Mouse (Mus musculus) stomach, embryonic 15.5 days (tissue): ENCODE measurements around the gene 4930595D18Rik. TPM values are rescaled to one million over a fixed set of nuclear protein-coding genes. Genes with fewer than 3 reads are reported as not detected.

Source experiments
- ATAC-seq: fragments of 200-750 bp; cut with Nextera tagmentation; 2 replicates; pipeline ENCODE4 v1.8.0; 2017; ENCODE audit warnings: low read depth, moderate number of reproducible peaks, moderate TSS enrichment; ENCODE audit not compliant: insufficient read depth, low FRiP score
- H3K27ac ChIP-seq: fragments of 300-500 bp; sonication (generic); 2 replicates; pipeline ENCODE4 v1.5.1; 2015; ENCODE audit warnings: mild to moderate bottlenecking, inconsistent platforms
- H3K27me3 ChIP-seq: fragments of 300-500 bp; sonication (generic); replicated peaks from 2 replicates; pipeline ENCODE4 v1.6.1; 2015; ENCODE audit warnings: inconsistent platforms
- H3K36me3 ChIP-seq: fragments of 300-500 bp; sonication (generic); 2 replicates; pipeline ENCODE4 v1.6.1; 2015; ENCODE audit warnings: inconsistent platforms
- H3K4me1 ChIP-seq: fragments of 300-500 bp; sonication (generic); 2 replicates; pipeline ENCODE4 v1.6.1; 2015; ENCODE audit warnings: inconsistent platforms
- H3K4me2 ChIP-seq: fragments of 300-500 bp; sonication (generic); 2 replicates; pipeline ENCODE4 v1.6.1; 2015; ENCODE audit warnings: mild to moderate bottlenecking, inconsistent platforms
- H3K4me3 ChIP-seq: fragments of 300-500 bp; sonication (generic); replicated peaks from 2 replicates; pipeline ENCODE4 v1.5.1; 2015; ENCODE audit warnings: inconsistent platforms
- H3K9ac ChIP-seq: fragments of 300-500 bp; sonication (generic); 2 replicates; pipeline ENCODE4 v1.6.1; 2015; ENCODE audit warnings: inconsistent platforms
- H3K9me3 ChIP-seq: fragments of 300-500 bp; sonication (generic); 2 replicates; pipeline ENCODE4 v1.6.1; 2016; ENCODE audit warnings: inconsistent platforms
- WGBS: fragments of 180-500 bp; shearing (Covaris S2); methylation state at CpG from one replicate; pipeline ENCODE4 v1.1.7; 2015; 5-methylcytosine and 5-hydroxymethylcytosine counted together
- polyA plus RNA-seq: library from polyadenylated mRNA; unstranded; fragments of >200 nt; fragmentation: Nextera tagmentation; extraction: Ambion mirVana; gene quantifications from 2 replicates; pipeline ENCODE4 v1.2.1, GENCODE M21; 2015

Gene 4930595D18Rik
- polyA plus RNA-seq, 1 experiment from 2014 or later: not detected

DNA sequence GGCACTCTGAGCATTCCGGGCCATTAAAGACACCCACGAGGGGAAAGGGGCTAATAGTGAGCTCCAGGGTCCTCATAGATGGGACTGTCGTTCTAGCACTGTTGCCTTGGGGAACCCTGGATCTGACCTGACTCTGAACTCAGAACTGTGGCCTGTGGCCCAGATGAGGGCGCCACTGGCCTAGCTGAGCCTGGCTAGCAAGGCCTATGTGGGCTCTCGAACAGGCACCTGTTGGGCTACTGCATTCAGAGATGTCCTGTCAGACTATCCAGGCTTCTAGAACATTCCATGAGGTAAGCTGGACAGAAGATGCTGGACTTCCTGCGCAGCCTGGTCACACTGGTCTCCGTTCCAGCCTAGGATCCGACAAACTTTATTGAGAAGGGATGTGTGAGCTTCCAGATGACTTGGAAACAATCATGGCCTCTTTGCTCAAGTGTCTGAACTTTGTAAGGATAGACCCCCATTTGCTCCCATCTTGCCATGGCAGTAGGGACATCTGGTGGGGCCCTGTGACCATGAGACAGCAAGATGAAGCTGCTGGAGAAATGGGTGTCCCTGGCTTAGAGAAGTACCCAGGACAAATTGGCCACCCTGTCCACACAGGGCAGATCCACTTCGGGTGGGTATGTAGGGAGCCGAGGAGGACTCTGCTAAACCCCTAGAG, 19.0 kb downstream of the 4930595D18Rik start:
- Histone ChIP-seq H3K4me1 (peaks cover 29% of the 10 kb centered on the region), H3K36me3 (no peaks in the 10 kb centered on the region), H3K9ac (no peak overlapping the region), H3K4me2 (peak overlapping the region; percentile 80), H3K27ac (peak overlapping the region; percentile 85), H3K27me3 (no peaks in the 10 kb centered on the region), H3K4me3 (peak overlapping the region; percentile 79; the same call in 1 of the 2 replicates), H3K9me3 (no peaks in the 10 kb centered on the region)
- no peak for ATAC-seq
- WGBS: 69% methylated on average over 10 of the region's 10 CpGs

DNA sequence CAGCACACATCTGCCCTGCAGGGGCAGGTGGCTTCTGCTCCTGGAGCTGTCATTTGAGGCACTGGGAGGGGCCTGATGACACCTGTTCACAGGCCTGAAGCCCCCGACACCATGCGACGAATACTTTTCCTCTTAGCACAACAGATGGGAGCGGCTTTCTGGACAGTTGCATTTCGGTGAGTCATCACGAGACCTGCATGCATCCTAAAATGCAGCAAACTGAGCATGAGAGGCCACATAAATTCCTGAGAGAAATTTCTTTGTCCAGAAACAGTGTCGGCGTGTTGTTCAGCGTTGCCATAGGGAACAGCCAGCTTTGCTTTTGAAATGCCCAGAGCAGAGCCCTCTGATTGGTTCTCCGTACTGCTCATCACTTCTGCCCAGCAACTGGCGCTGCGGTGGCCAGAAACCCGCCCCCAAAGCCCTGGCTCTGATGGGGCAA, 20.0 kb downstream of the 4930595D18Rik start:
- Histone ChIP-seq H3K27ac (peak overlapping the region; percentile 85; the same call in 1 of the 2 replicates), H3K4me1 (peaks cover 29% of the 10 kb centered on the region), H3K9me3 (no peaks in the 10 kb centered on the region), H3K4me2 (peak overlapping the region; percentile 50), H3K9ac (no peak overlapping the region), H3K27me3 (no peaks in the 10 kb centered on the region), H3K36me3 (no peaks in the 10 kb centered on the region), H3K4me3 (peak overlapping the region; percentile 34)
- ATAC-seq: peak; percentile 79
- WGBS: 4% methylated on average over 13 of the region's 13 CpGs

DNA sequence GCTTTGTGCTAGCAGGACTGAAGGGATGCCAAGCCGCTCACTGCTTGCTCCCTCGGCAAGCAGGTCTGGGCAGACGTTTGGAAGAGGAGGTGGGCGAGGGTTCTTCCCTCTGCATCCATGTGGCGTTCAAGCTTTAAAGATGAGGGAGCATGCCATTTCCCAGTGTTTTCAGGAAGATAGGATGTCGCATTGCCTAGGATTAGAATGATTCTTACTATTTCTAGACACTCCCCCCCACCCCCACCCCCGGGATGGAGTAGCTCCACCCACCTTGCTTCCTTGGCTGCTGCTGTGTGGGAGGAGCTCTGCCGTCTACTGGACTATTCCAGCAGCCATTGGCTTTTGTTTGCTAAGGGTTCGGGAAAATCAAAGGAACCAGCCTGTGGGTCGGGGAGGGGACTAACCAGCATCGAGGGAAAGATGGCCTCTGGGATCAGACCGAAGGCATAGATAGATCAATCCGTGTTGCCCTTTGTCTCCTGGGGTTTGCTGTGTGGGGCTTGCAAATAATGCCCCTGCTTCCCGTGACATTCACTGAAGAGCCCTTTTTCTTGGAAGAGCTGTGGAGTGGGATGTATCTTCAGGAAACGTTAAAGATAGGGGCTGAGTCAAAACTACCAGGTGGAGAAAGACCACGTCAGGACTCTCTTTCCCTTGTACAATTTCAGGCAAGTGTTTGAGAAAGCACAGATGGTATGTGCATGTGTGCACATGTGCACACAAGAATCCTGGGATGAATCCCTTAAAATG, 21.8 kb downstream of the 4930595D18Rik start:
- Histone ChIP-seq H3K4me1 (peaks cover 20% of the 10 kb centered on the region), H3K27ac (no peak overlapping the region; the same call in 1 of the 2 replicates), H3K36me3 (no peaks in the 10 kb centered on the region), H3K4me2 (peak overlapping the region; percentile 47), H3K27me3 (no peaks in the 10 kb centered on the region), H3K9ac (no peak overlapping the region), H3K9me3 (no peaks in the 10 kb centered on the region), H3K4me3 (peak overlapping the region; percentile 17; the same call in 1 of the 2 replicates)
- WGBS: 10% methylated on average over 16 of the region's 16 CpGs
- ATAC-seq: peak; percentile 23; the same call in 1 of the 2 replicates

DNA sequence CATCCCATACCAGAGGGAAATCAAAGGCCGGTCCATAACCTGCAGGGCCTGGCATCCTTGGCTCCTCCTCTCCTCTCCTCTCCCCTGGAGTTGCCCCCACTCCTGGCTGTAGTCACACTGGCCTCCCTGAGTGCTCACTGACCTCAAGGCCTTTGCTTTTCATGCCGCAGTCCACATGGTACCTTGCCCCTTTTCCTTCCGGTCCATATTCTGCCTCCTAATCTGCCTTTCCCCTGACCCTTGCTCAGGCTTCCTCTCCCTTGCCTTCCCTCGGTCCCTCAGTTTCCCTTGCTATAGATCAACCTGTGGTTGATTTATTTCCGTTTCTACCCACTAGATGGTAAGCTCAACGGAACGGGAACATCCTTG, 22.4 kb downstream of the 4930595D18Rik start:
- no peaks in the 10 kb centered on the region for H3K36me3 ChIP-seq
- H3K4me3 ChIP-seq: no peak overlapping the region
- peak overlapping the region; percentile 47 for H3K4me2 ChIP-seq
- no peak for ATAC-seq
- 30% methylated on average over 7 of the region's 7 CpGs for WGBS
- peaks cover 20% of the 10 kb centered on the region for H3K4me1 ChIP-seq
- H3K9me3 ChIP-seq: no peaks in the 10 kb centered on the region
- no peaks in the 10 kb centered on the region for H3K27me3 ChIP-seq
- no peak overlapping the region for H3K27ac ChIP-seq
- H3K9ac ChIP-seq: no peak overlapping the region

DNA sequence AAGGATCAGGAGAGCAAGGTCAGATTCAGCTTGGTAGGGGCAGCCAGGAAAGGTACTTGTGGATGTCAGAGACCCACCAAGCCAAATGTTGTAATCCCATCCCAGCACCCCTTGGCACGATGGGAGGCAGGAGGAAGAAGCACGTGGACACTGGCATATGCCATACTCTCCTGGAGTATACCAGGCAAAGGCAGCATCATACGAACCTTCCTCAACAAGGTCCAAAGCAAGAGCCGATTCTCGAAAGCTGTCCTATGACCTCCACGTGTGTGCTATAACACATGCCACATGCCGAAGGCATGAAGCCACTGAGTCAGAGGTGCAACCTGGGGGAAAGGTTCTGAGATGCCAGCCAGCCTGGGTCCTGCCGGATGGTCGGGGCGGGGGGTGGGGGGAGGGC, 23.4 kb downstream of the 4930595D18Rik start:
- Histone ChIP-seq H3K27me3 (no peaks in the 10 kb centered on the region), H3K4me1 (peaks cover 20% of the 10 kb centered on the region), H3K9ac (no peak overlapping the region), H3K4me2 (no peak overlapping the region), H3K36me3 (no peaks in the 10 kb centered on the region), H3K9me3 (no peaks in the 10 kb centered on the region), H3K4me3 (no peak overlapping the region), H3K27ac (no peak overlapping the region)
- ATAC-seq: no peak
- 91% methylated on average over 10 of the region's 10 CpGs for WGBS

DNA sequence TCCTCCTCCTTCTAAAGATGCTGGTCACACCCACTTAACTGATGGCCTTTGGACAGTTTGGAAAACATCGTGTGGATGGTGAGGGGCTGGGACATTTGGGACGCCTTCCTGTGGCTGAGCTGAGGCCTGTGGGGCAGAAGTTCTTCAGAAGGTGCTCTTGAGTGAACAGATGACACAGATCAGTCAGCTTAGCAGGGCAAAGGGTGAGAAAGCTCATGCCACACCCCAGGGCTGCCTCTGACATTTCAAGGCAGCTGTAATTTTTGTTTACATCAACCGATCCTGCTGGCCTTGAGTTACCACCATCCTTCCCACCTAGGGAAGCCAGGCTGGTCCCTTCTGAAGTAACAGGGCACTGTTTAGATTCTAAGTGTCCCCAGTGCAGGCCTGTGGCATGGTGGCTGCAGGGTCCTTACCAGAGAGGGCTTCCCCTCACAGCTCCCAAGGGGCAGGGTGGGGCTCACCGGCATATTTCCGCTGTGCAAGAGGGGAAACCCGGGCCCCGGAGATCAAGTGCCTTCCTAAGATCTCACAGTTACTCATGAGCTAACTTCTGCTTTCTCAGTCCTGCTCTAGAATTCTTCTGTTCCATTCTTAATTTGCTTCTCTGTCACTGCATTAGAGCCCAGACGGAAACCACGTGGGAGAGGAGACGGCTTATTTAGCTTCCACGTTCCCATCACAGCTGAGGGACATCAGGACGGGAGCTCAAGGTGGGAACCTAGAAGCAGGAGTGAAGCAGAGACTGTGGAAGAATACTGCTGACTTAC, 24.4 kb downstream of the 4930595D18Rik start:
- no peaks in the 10 kb centered on the region for H3K36me3 ChIP-seq
- H3K4me3 ChIP-seq: no peak overlapping the region
- no peaks in the 10 kb centered on the region for H3K9me3 ChIP-seq
- H3K27me3 ChIP-seq: no peaks in the 10 kb centered on the region
- WGBS: 37% methylated on average over 12 of the region's 12 CpGs
- H3K9ac ChIP-seq: no peak overlapping the region
- peaks cover 14% of the 10 kb centered on the region for H3K4me1 ChIP-seq
- ATAC-seq: no peak
- peak overlapping the region; percentile 40; the same call in 1 of the 2 replicates for H3K27ac ChIP-seq
- no peak overlapping the region for H3K4me2 ChIP-seq

DNA sequence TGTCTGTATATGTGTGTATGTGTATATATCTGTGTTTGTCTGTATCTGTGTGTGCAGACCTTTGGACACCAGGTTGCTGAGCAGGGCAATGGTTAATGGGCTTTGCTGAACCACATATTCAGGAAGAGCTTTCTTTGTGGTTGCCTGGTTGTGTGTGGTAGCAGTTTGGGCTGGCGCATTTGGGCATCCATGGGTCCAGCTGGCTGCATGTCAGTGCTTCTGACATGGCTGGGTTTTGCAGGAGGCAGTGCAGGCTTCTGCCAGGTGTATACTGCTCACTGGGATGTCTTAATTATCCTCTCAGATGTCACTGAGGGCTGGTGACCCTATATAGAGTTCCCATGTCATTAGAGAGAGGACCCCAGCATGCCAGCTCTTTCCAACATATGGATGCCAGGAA, 28.5 kb downstream of the 4930595D18Rik start:
- H3K4me1 ChIP-seq: no peaks in the 10 kb centered on the region
- H3K9ac ChIP-seq: no peak overlapping the region
- H3K27me3 ChIP-seq: no peaks in the 10 kb centered on the region
- no peaks in the 10 kb centered on the region for H3K9me3 ChIP-seq
- no peak overlapping the region for H3K4me2 ChIP-seq
- WGBS: 96% methylated on average over 1 of the region's 1 CpGs
- no peak for ATAC-seq
- H3K36me3 ChIP-seq: no peaks in the 10 kb centered on the region
- no peak overlapping the region for H3K27ac ChIP-seq
- H3K4me3 ChIP-seq: no peak overlapping the region

DNA sequence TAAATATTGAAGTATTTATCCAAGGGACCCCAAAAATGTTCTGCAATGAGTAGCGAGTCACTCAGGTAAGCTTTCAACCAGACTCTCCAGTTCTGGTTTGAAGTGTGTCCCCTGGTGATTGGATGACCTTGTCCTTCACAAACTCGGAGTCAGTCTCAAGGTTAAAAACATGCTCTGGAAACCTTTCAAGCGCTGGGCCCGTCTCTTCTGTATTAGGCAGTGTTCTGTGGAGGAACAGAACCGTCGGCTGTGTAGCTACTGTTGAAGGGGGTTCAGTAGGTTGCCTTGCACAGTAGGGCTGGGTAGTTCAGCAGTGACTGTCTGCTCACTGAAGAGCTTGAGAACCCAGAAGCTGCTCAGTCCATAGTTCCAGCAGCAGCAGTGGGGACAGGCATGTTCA, 29.6 kb downstream of the 4930595D18Rik start:
- Histone ChIP-seq H3K36me3 (no peaks in the 10 kb centered on the region), H3K9ac (no peak overlapping the region), H3K4me3 (no peak overlapping the region), H3K27me3 (no peaks in the 10 kb centered on the region), H3K27ac (no peak overlapping the region), H3K4me2 (no peak overlapping the region), H3K9me3 (no peaks in the 10 kb centered on the region), H3K4me1 (no peaks in the 10 kb centered on the region)
- whole genome bisulfite sequencing: 78% methylated on average over 6 of the region's 6 CpGs
- ATAC-seq: no peak

DNA sequence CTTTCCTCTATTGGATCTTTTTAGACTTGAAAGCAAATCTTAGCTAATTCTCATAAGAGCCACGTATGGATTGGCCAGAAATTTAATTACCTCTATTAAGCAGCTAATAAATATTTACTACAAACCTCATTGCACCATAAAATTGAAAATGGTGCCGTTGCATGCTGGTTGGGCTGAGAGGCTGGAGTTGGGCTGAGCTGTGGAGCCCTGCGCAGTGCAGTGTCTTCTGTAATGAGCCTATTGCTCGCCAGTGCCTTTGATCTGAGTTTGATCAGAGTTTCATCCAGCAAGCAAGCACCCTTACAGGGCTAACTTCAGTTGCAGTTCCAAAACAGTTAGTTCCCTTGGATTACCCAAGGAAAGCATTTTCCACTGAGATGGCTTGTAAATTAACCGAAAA, 30.3 kb downstream of the 4930595D18Rik start:
- H3K9me3 ChIP-seq: no peaks in the 10 kb centered on the region
- no peak for ATAC-seq
- no peak overlapping the region for H3K4me2 ChIP-seq
- no peak overlapping the region for H3K9ac ChIP-seq
- no peaks in the 10 kb centered on the region for H3K27me3 ChIP-seq
- no peaks in the 10 kb centered on the region for H3K36me3 ChIP-seq
- no peak overlapping the region for H3K4me3 ChIP-seq
- no peak overlapping the region for H3K27ac ChIP-seq
- WGBS: 65% methylated on average over 5 of the region's 5 CpGs
- no peaks in the 10 kb centered on the region for H3K4me1 ChIP-seq

DNA sequence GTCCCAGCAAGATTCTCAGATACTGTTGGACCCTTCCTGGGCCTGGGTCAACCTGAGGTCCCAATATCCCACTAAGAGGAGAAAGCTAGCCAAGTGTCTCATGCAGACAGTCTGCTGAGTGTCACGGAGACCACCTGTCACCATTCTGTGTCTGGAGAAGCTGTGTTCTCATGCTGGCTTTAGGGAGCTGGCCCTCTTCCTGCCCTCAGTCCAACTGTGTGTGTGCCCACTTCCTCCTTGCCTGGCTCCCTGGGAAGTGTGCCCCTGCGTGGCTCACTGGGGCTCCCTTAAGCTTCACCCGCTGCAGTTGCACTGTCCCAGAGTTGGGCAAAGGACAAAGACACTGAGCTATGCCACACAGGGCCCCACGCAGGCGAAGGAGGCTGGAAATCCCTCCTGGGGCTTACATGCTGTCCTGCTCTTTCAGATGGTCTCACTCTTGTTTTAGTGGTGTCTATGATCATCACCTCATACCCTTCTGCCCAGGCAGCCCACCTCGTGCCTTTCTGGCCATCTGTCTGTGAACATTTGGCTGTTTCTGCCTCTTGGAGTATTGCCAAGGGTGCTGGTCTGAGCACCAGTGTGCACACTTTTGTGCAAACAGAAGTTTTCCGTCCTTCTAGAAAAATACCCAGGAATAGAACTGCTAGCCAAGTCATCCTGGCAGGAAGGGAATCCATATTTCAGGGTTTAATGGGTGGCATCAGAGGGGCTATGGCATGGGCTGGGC, 31.1 kb downstream of the 4930595D18Rik start:
- H3K9me3 ChIP-seq: no peaks in the 10 kb centered on the region
- WGBS: 67% methylated on average over 7 of the region's 7 CpGs
- ATAC-seq: no peak

DNA sequence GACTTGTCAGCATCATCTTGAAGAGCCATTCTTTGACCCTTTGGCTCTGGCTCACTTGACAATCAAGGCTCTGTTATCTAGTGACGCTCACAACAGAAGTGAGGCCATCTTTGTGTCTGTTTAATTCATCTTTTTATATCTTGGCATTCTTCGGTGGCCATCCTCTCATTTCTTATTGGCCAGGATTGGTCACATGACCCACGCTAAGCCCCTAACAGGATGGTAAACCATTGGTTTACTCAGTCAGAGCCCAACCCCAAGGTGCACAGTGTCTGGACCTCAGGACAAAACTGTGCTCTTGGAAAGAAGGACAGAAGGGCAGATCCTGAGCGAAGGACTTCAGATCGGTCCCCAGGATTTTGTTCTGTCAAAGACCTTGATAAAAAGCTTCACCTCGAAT, 31.7 kb downstream of the 4930595D18Rik start:
- WGBS: 84% methylated on average over 6 of the region's 6 CpGs
- ATAC-seq: no peak
- no peaks in the 10 kb centered on the region for H3K27me3 ChIP-seq
- H3K4me2 ChIP-seq: no peak overlapping the region
- H3K4me1 ChIP-seq: no peaks in the 10 kb centered on the region
- no peak overlapping the region for H3K4me3 ChIP-seq
- no peaks in the 10 kb centered on the region for H3K36me3 ChIP-seq
- no peaks in the 10 kb centered on the region for H3K9me3 ChIP-seq
- H3K27ac ChIP-seq: no peak overlapping the region
- no peak overlapping the region for H3K9ac ChIP-seq

More for the DNA sequence above, 31.1 kb downstream of the 4930595D18Rik start:
- no peak overlapping the region for H3K4me2 ChIP-seq
- H3K36me3 ChIP-seq: no peaks in the 10 kb centered on the region
- H3K27ac ChIP-seq: no peak overlapping the region
- no peak overlapping the region for H3K4me3 ChIP-seq
- no peaks in the 10 kb centered on the region for H3K4me1 ChIP-seq
- no peak overlapping the region for H3K9ac ChIP-seq
- no peaks in the 10 kb centered on the region for H3K27me3 ChIP-seq
